Mouse (Mus musculus) lung, embryonic 16.5 days (tissue): ENCODE measurements around the gene St6gal1. TPM values are rescaled to one million over a fixed set of nuclear protein-coding genes. Genes with fewer than 3 reads are reported as not detected.

Source experiments
- ATAC-seq: fragments of 200-750 bp; cut with Nextera tagmentation; 2 replicates; pipeline ENCODE4 v1.8.0; 2017; ENCODE audit warnings: low read depth, mild to moderate bottlenecking, moderate library complexity
- H3K27ac ChIP-seq: fragments of 300-500 bp; sonication (generic); 2 replicates; pipeline ENCODE4 v1.5.1; 2014; ENCODE audit warnings: mild to moderate bottlenecking, control low read depth, low read length
- H3K27me3 ChIP-seq: fragments of 300-500 bp; sonication (generic); 2 replicates; pipeline ENCODE4 v1.6.1; 2014; ENCODE audit warnings: low read depth, low read length, mixed read lengths; ENCODE audit not compliant: control insufficient read depth, insufficient read depth
- H3K36me3 ChIP-seq: fragments of 300-500 bp; sonication (generic); 2 replicates; pipeline ENCODE4 v1.6.1; 2014; ENCODE audit warnings: low read length; ENCODE audit not compliant: control insufficient read depth, insufficient read depth
- H3K4me1 ChIP-seq: fragments of 300-500 bp; sonication (generic); replicated peaks from 2 replicates; pipeline ENCODE4 v1.6.1; 2014; ENCODE audit warnings: low read length, mixed read lengths; ENCODE audit not compliant: control insufficient read depth, insufficient read depth
- H3K4me2 ChIP-seq: fragments of 300-500 bp; sonication (generic); 2 replicates; pipeline ENCODE4 v1.6.1; 2014; ENCODE audit warnings: low read depth, low read length, control low read depth
- H3K4me3 ChIP-seq: fragments of 300-500 bp; sonication (generic); 2 replicates; pipeline ENCODE4 v1.5.1; 2014; ENCODE audit warnings: mild to moderate bottlenecking, low read length, control low read depth
- H3K9ac ChIP-seq: fragments of 300-500 bp; sonication (generic); 2 replicates; pipeline ENCODE4 v1.6.1; 2014; ENCODE audit warnings: low read length, control low read depth
- H3K9me3 ChIP-seq: fragments of 300-500 bp; sonication (generic); 2 replicates; pipeline ENCODE4 v1.6.1; 2016; ENCODE audit warnings: low read length; ENCODE audit not compliant: control insufficient read depth
- WGBS: fragments of 180-500 bp; shearing (Covaris S2); extraction: QIAGEN DNeasy Blood & Tissue Kit; methylation state at CpG from one replicate; pipeline ENCODE4 v1.1.7; 2014; 5-methylcytosine and 5-hydroxymethylcytosine counted together
- polyA plus RNA-seq: library from polyadenylated mRNA; unstranded; fragments of >200 nt; fragmentation: Nextera tagmentation; extraction: Ambion mirVana; gene quantifications from 2 replicates; pipeline ENCODE4 v1.2.1, GENCODE M21; 2015

St6gal1 gene
- polyA plus RNA-seq, 1 experiment from 2014 or later = 56.2 TPM

- Histone ChIP-seq H3K27ac (no peak overlapping the region), H3K9me3 (no peaks in the 10 kb centered on the region), H3K27me3 (no peaks in the 10 kb centered on the region), H3K9ac (no peak overlapping the region), H3K4me1 (peaks cover 2% of the 10 kb centered on the region), H3K36me3 (peaks cover 23% of the 10 kb centered on the region), H3K4me3 (no peak overlapping the region), H3K4me2 (no peak overlapping the region)
- WGBS = 99% methylated on average over 2 of the region's 2 CpGs
- ATAC-seq = no peak
These were observed 116.7 kb downstream of the St6gal1 start for GRCm38 (mm10) chr16:23341254-23341653.

GRCm38 (mm10) chr16:23350802-23351201 lies 126.3 kb downstream of the St6gal1 start:
- H3K4me2 ChIP-seq = no peak overlapping the region
- no peaks in the 10 kb centered on the region for H3K27me3 ChIP-seq
- ATAC-seq = no peak
- H3K9ac ChIP-seq = no peak overlapping the region
- H3K9me3 ChIP-seq = no peaks in the 10 kb centered on the region
- H3K4me3 ChIP-seq = no peak overlapping the region
- no peaks in the 10 kb centered on the region; the same call in 1 of the 2 replicates for H3K36me3 ChIP-seq
- H3K27ac ChIP-seq = no peak overlapping the region
- WGBS = 3% methylated on average over 2 of the region's 2 CpGs
- H3K4me1 ChIP-seq = peaks cover 16% of the 10 kb centered on the region

- Histone ChIP-seq H3K9ac (no peak overlapping the region), H3K27me3 (no peaks in the 10 kb centered on the region), H3K36me3 (peaks cover 9% of the 10 kb centered on the region), H3K4me2 (no peak overlapping the region), H3K9me3 (no peaks in the 10 kb centered on the region), H3K27ac (no peak overlapping the region), H3K4me1 (no peaks in the 10 kb centered on the region), H3K4me3 (no peak overlapping the region)
- no peak for ATAC-seq
- WGBS = 88% methylated on average over 4 of the region's 4 CpGs
These were observed 136.5 kb downstream of the St6gal1 start for GRCm38 (mm10) chr16:23361031-23361430.

GRCm38 (mm10) chr16:23361434-23361970 lies 137.0 kb downstream of the St6gal1 start:
- H3K4me1 ChIP-seq = no peaks in the 10 kb centered on the region
- H3K9ac ChIP-seq = no peak overlapping the region
- no peak for ATAC-seq
- 84% methylated on average over 3 of the region's 3 CpGs for whole genome bisulfite sequencing
- no peaks in the 10 kb centered on the region for H3K27me3 ChIP-seq
- H3K36me3 ChIP-seq = peaks cover 4% of the 10 kb centered on the region; the same call in 1 of the 2 replicates
- no peaks in the 10 kb centered on the region for H3K9me3 ChIP-seq
- H3K27ac ChIP-seq = no peak overlapping the region
- no peak overlapping the region for H3K4me2 ChIP-seq
- H3K4me3 ChIP-seq = no peak overlapping the region

GRCm38 (mm10) chr16:23364328-23364990 lies 139.9 kb downstream of the St6gal1 start:
- 70% methylated on average over 2 of the region's 2 CpGs for WGBS

GRCm38 (mm10) chr16:23369124-23369523 lies 144.6 kb downstream of the St6gal1 start:
- H3K4me3 ChIP-seq = no peak overlapping the region
- no peak overlapping the region for H3K27ac ChIP-seq
- no peak overlapping the region for H3K4me2 ChIP-seq
- ATAC-seq = no peak
- H3K4me1 ChIP-seq = no peaks in the 10 kb centered on the region
- H3K36me3 ChIP-seq = no peaks in the 10 kb centered on the region
- WGBS = 30% methylated on average over 3 of the region's 3 CpGs
- no peaks in the 10 kb centered on the region for H3K27me3 ChIP-seq
- H3K9ac ChIP-seq = no peak overlapping the region
- no peaks in the 10 kb centered on the region for H3K9me3 ChIP-seq

More at GRCm38 (mm10) chr16:23364328-23364990, 139.9 kb downstream of the St6gal1 start:
- no peaks in the 10 kb centered on the region for H3K4me1 ChIP-seq
- H3K9me3 ChIP-seq = no peaks in the 10 kb centered on the region
- no peak overlapping the region for H3K9ac ChIP-seq
- no peak for ATAC-seq
- no peak overlapping the region for H3K4me3 ChIP-seq
- H3K27ac ChIP-seq = no peak overlapping the region
- H3K27me3 ChIP-seq = no peaks in the 10 kb centered on the region
- H3K36me3 ChIP-seq = no peaks in the 10 kb centered on the region
- H3K4me2 ChIP-seq = no peak overlapping the region

- Histone ChIP-seq H3K36me3 (no peaks in the 10 kb centered on the region), H3K27ac (no peak overlapping the region), H3K4me2 (no peak overlapping the region), H3K9ac (no peak overlapping the region), H3K4me3 (no peak overlapping the region), H3K27me3 (no peaks in the 10 kb centered on the region), H3K9me3 (no peaks in the 10 kb centered on the region), H3K4me1 (peaks cover 2% of the 10 kb centered on the region; the same call in 1 of the 2 replicates)
- no peak for ATAC-seq
- 77% methylated on average over 7 of the region's 7 CpGs for WGBS
These were observed 146.2 kb downstream of the St6gal1 start for GRCm38 (mm10) chr16:23370724-23371123.

- WGBS = 41% methylated on average over 2 of the region's 2 CpGs
- Histone ChIP-seq H3K27me3 (no peaks in the 10 kb centered on the region), H3K4me1 (peaks cover 2% of the 10 kb centered on the region; the same call in 1 of the 2 replicates), H3K9ac (no peak overlapping the region), H3K36me3 (no peaks in the 10 kb centered on the region), H3K27ac (peak overlapping the region; percentile 13; the same call in 1 of the 2 replicates), H3K9me3 (no peaks in the 10 kb centered on the region), H3K4me2 (no peak overlapping the region), H3K4me3 (no peak overlapping the region)
- peak; percentile 78 for ATAC-seq
These were observed 147.8 kb downstream of the St6gal1 start for GRCm38 (mm10) chr16:23372340-23372739.

GRCm38 (mm10) chr16:23374068-23374467 lies 149.5 kb downstream of the St6gal1 start:
- Histone ChIP-seq H3K9ac (no peak overlapping the region), H3K4me1 (peaks cover 2% of the 10 kb centered on the region; the same call in 1 of the 2 replicates), H3K27ac (no peak overlapping the region), H3K4me3 (no peak overlapping the region), H3K27me3 (no peaks in the 10 kb centered on the region), H3K9me3 (no peaks in the 10 kb centered on the region), H3K4me2 (no peak overlapping the region), H3K36me3 (no peaks in the 10 kb centered on the region)
- ATAC-seq = no peak
- 89% methylated on average over 4 of the region's 4 CpGs for WGBS
